Mouse (Mus musculus) hindbrain, postnatal 0 days (tissue): ENCODE data around the gene Stra6. TPM values are rescaled to one million over a fixed set of nuclear protein-coding genes. Genes with fewer than 3 reads are reported as not detected.

Experiments
- ATAC-seq: fragments of 200-750 bp; cut with Nextera tagmentation; 2 replicates; pipeline ENCODE4 v1.8.0; 2017; ENCODE audit warnings: mild to moderate bottlenecking, moderate TSS enrichment, moderate library complexity
- DNase-seq: peaks from one replicate; pipeline ENCODE4 v3.0.0-alpha.2; 2015; ENCODE audit warnings: low spot score
- H3K27ac ChIP-seq: fragments of 300-500 bp; sonication (generic); 2 replicates; pipeline ENCODE4 v1.5.1; 2014; ENCODE audit warnings: mild to moderate bottlenecking
- H3K27me3 ChIP-seq: fragments of 300-500 bp; sonication (generic); 2 replicates; pipeline ENCODE4 v1.6.1; 2014; ENCODE audit warnings: low read length, mixed read lengths; ENCODE audit not compliant: insufficient read depth
- H3K36me3 ChIP-seq: fragments of 300-500 bp; sonication (generic); 2 replicates; pipeline ENCODE4 v1.6.1; 2014; ENCODE audit warnings: low read length, mixed read lengths; ENCODE audit not compliant: insufficient read depth
- H3K4me1 ChIP-seq: fragments of 300-500 bp; sonication (generic); 2 replicates; pipeline ENCODE4 v1.6.1; 2014; ENCODE audit warnings: antibody characterized with exemption, low read length, mixed read lengths; ENCODE audit not compliant: insufficient read depth
- H3K4me2 ChIP-seq: fragments of 300-500 bp; sonication (generic); 2 replicates; pipeline ENCODE4 v1.6.1; 2014; ENCODE audit warnings: low read depth, mild to moderate bottlenecking, low read length, moderate library complexity, mixed read lengths
- H3K4me3 ChIP-seq: fragments of 300-500 bp; sonication (generic); 2 replicates; pipeline ENCODE4 v1.5.1; 2014; ENCODE audit warnings: low read length
- H3K9ac ChIP-seq: fragments of 300-500 bp; sonication (generic); replicated peaks from 2 replicates; pipeline ENCODE4 v1.6.1; 2014; ENCODE audit warnings: mild to moderate bottlenecking, low read length, moderate library complexity, mixed read lengths
- H3K9me3 ChIP-seq: fragments of 300-500 bp; sonication (generic); 2 replicates; pipeline ENCODE4 v1.6.1; 2016; ENCODE audit warnings: low read length, mixed read lengths
- CTCF ChIP-seq: IDR thresholded peaks from 2 replicates; pipeline ENCODE4 v1.5.1; 2016; ENCODE audit warnings: antibody characterized with exemption, control low read depth, low read depth
- WGBS: fragments of 180-500 bp; shearing (Covaris S2); extraction: QIAGEN DNeasy Blood & Tissue Kit; methylation state at CpG from one replicate; pipeline ENCODE4 v1.1.7; 2014; 5-methylcytosine and 5-hydroxymethylcytosine counted together
- polyA plus RNA-seq: library from polyadenylated mRNA; unstranded; fragments of >200 nt; fragmentation: Nextera tagmentation; extraction: Ambion mirVana; gene quantifications from 2 replicates; pipeline ENCODE4 v1.2.1, GENCODE M21; 2015
- total RNA-seq: library from RNA; depleted of rRNA; stranded (reverse); fragments of >200 nt; gene quantifications from 2 replicates; pipeline ENCODE4 v1.2.3, GENCODE M21; 2014

Gene Stra6
- total and polyA plus RNA-seq, 2 experiments from 2014 or later, result 7.5 to 19.2 TPM

DNA sequence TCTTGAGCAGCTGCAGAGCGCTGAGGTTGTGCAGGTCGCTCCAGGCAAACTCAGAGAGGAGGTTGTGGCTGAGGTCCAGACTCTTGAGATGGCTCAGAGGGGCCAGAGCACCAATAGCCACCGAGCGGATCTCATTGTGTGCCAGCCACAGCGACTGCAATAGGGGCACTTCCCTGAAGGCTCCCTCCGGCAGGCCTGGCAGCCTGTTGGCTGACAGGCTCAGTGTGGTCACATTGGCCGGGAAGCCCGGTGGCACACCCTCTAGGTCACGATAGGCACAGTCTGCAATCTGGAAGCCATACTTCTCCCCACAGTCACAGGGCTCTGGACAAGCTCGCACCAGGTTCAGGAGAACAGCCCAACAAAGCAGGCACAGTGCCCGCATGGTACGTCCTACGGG is 94.2 kb downstream of the Stra6 start:
- no peak overlapping the region for H3K4me3 ChIP-seq
- peak; percentile 33 for DNase-seq

GRCm38 (mm10) chr9:58158541-58159311 is 95.1 kb downstream of the Stra6 start:
- Histone ChIP-seq H3K4me3 (no peak overlapping the region), H3K9ac (no peak overlapping the region), H3K9me3 (no peaks in the 10 kb centered on the region), H3K4me2 (peak overlapping the region; percentile 23; the same call in 1 of the 2 replicates), H3K36me3 (no peaks in the 10 kb centered on the region), H3K4me1 (peaks cover 11% of the 10 kb centered on the region; the same call in 1 of the 2 replicates), H3K27me3 (no peaks in the 10 kb centered on the region), H3K27ac (peak overlapping the region; percentile 65; the same call in 1 of the 2 replicates)
- ATAC-seq (peak; percentile 41; the same call in 1 of the 2 replicates), DNase-seq (peak; percentile 53)
- no peak for TF ChIP-seq CTCF
- WGBS, result 41% methylated on average over 7 of the region's 7 CpGs

More for the DNA sequence above, 94.2 kb downstream of the Stra6 start:
- Histone ChIP-seq H3K27ac (peak overlapping the region; percentile 65; the same call in 1 of the 2 replicates), H3K9ac (no peak overlapping the region), H3K4me2 (peak overlapping the region; percentile 23), H3K36me3 (no peaks in the 10 kb centered on the region), H3K27me3 (no peaks in the 10 kb centered on the region), H3K9me3 (no peaks in the 10 kb centered on the region), H3K4me1 (peaks cover 11% of the 10 kb centered on the region; the same call in 1 of the 2 replicates)
- ATAC-seq, result peak; percentile 15; the same call in 1 of the 2 replicates
- TF ChIP-seq CTCF, result no peak
- 68% methylated on average over 13 of the region's 13 CpGs for WGBS

DNA sequence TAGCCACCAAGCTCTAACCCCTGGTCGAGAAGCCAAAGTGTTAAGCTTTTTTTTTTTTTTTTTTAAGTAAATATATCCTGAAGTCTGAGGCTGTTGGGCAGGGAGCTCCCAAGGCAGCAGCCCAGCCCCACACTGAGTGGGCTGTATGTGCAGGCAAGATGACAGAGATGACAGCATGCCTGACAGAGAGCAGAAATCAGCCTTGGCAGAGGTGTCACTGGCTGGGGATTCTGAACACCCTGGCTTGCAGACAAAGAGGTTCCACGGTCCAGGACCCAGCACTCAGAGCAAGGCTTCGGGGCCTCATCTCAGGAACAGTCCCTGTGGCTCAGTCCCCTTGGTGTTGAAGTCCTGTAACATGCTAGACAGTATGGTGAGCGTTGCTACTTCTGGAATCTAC is 96.3 kb downstream of the Stra6 start:
- Histone ChIP-seq H3K4me2 (no peak overlapping the region), H3K4me3 (no peak overlapping the region), H3K9ac (no peak overlapping the region), H3K4me1 (peaks cover 11% of the 10 kb centered on the region; the same call in 1 of the 2 replicates), H3K36me3 (no peaks in the 10 kb centered on the region), H3K27ac (no peak overlapping the region), H3K9me3 (no peaks in the 10 kb centered on the region), H3K27me3 (no peaks in the 10 kb centered on the region)
- ATAC-seq, result no peak
- no peak for TF ChIP-seq CTCF
- DNase-seq, result no peak
- WGBS, result 54% methylated on average over 4 of the region's 4 CpGs

- Histone ChIP-seq H3K36me3 (no peaks in the 10 kb centered on the region), H3K4me3 (no peak overlapping the region), H3K9me3 (no peaks in the 10 kb centered on the region), H3K4me2 (no peak overlapping the region), H3K27ac (no peak overlapping the region), H3K27me3 (no peaks in the 10 kb centered on the region), H3K9ac (no peak overlapping the region), H3K4me1 (peaks cover 10% of the 10 kb centered on the region; the same call in 1 of the 2 replicates)
- ATAC-seq (no peak), DNase-seq (no peak)
- TF ChIP-seq CTCF, result no peak
- WGBS, result 73% methylated on average over 5 of the region's 5 CpGs
These were observed 96.7 kb downstream of the Stra6 start for GRCm38 (mm10) chr9:58160315-58160714.

GRCm38 (mm10) chr9:58162173-58162572 is 98.6 kb downstream of the Stra6 start:
- no peaks in the 10 kb centered on the region for H3K9me3 ChIP-seq
- DNase-seq, result no peak
- no peak overlapping the region for H3K4me2 ChIP-seq
- no peak overlapping the region for H3K9ac ChIP-seq
- no peaks in the 10 kb centered on the region for H3K36me3 ChIP-seq
- TF ChIP-seq CTCF, result no peak
- no peak for ATAC-seq
- 0 out of 2 replicates have a peak, but pooled peaks cover 3% of the 10 kb centered on the region for H3K4me1 ChIP-seq
- H3K4me3 ChIP-seq, result no peak overlapping the region
- no peak overlapping the region for H3K27ac ChIP-seq
- 85% methylated on average over 3 of the region's 3 CpGs for whole genome bisulfite sequencing
- no peaks in the 10 kb centered on the region for H3K27me3 ChIP-seq

GRCm38 (mm10) chr9:58163146-58163545 is 99.6 kb downstream of the Stra6 start:
- no peak overlapping the region for H3K4me2 ChIP-seq
- no peak overlapping the region for H3K27ac ChIP-seq
- no peaks in the 10 kb centered on the region for H3K9me3 ChIP-seq
- 82% methylated on average over 5 of the region's 5 CpGs for WGBS
- H3K4me3 ChIP-seq, result no peak overlapping the region
- no peak overlapping the region for H3K9ac ChIP-seq
- DNase-seq (no peak), ATAC-seq (no peak)
- no peaks in the 10 kb centered on the region for H3K27me3 ChIP-seq
- no peaks in the 10 kb centered on the region for H3K36me3 ChIP-seq
- peaks cover 3% of the 10 kb centered on the region; the same call in 1 of the 2 replicates for H3K4me1 ChIP-seq
- no peak for TF ChIP-seq CTCF

DNA sequence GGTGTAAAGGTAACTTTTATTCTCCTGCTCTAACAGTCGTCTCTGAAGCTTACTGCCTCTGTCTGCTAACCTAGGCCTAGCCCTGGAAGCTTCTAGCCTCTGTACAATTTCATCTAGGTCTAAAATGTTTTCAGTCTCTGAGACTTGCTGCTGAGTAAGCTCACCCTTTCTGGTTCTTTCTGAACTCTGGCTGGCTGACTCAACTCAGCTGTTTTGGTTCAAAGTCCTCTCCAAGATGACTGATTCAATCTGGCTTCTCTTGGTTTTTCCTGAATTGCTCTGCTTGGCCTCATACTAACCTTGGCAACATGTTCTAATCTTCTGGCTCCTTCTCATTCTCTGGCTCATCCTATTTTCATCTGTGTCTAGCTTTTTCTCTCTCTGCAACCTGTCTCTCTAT is 102.2 kb downstream of the Stra6 start:
- Histone ChIP-seq H3K9me3 (no peaks in the 10 kb centered on the region), H3K27me3 (no peaks in the 10 kb centered on the region), H3K4me2 (no peak overlapping the region), H3K4me1 (no peaks in the 10 kb centered on the region; the same call in 1 of the 2 replicates), H3K4me3 (no peak overlapping the region), H3K36me3 (no peaks in the 10 kb centered on the region), H3K9ac (no peak overlapping the region), H3K27ac (no peak overlapping the region)
- no peak for ATAC-seq
- WGBS, result 85% methylated on average over 1 of the region's 1 CpGs
- no peak for DNase-seq
- no peak for TF ChIP-seq CTCF
